Comparison of ENCODE assay signal across 19 mouse cellular contexts in the genomic region with DNA sequence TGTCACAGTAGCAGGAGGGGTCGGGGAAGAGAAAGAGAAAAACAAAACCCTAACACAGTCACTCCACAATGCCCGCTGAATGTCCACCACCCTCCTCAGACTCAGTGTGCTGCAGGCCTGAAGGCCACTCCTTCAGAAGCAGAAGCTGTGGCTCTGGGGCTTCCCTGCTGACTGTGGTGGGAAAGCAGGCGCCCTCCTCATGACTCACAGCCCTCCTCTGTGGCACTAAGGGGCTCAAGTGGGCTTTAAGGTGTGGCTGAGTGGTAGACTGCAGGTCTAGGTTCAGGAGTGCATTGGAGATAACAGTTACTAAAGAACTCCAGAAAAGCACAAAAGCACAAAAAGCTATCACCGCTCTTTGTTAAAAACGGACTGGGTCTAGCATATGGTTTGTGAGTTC. TPM values are rescaled to one million over a fixed set of nuclear protein-coding genes. Genes with fewer than 3 reads are reported as not detected.
DNase-seq lines count a peak whose midpoint lies in the region; ATAC-seq lines count a peak whose summit lies in the region.
"Had no signal": no experiment of that assay in that cellular context is flagged by ENCODE, and none has a peak within 500 bp of the region (broad histone marks: within the 10 kb centered on the region; RNA-seq: fewer than 3 reads in every experiment).

No protein-coding gene starts in this region.

- no peak for DNase-seq in heart, embryonic 10.5 days (ENCODE audit: low spot score)
- DNase-seq in heart, adult 18-20 months: no peak
- DNase-seq in lung, postnatal 10 days: no peak
- no peak for DNase-seq in right cerebral cortex, postnatal 10 days (ENCODE audit: low spot score in 2 of 2)
- no peak for DNase-seq in thymus, postnatal 14 days
- DNase-seq: adrenal gland, postnatal 14 days; cerebellum, adult 8-10 months; cerebellum, postnatal 25 days; gastrocnemius, postnatal 14 days had no signal

- 0 out of 2 replicates have a peak overlapping the region, but pooled peaks have one; percentile 5 for H3K9ac ChIP-seq in lung, embryonic 16.5 days (ENCODE audit: low read length)
- H3K9ac ChIP-seq: embryonic facial prominence, embryonic 12.5 days; forebrain, embryonic 15.5 days had no signal

- peak overlapping the region; percentile 37 for H3K27ac ChIP-seq in heart, embryonic 10.5 days
- peak overlapping the region; percentile 87 for H3K27ac ChIP-seq in lung, embryonic 16.5 days (ENCODE audit: low read length)
- peak overlapping the region; percentile 80 for H3K27ac ChIP-seq in macrophage
- H3K27ac ChIP-seq: embryonic facial prominence, embryonic 12.5 days; forebrain, embryonic 15.5 days had no signal

- H3K4me3 ChIP-seq in heart, embryonic 10.5 days: no peak overlapping the region
- H3K4me3 ChIP-seq in lung, embryonic 16.5 days (ENCODE audit: low read length): no peak overlapping the region
- H3K4me3 ChIP-seq in macrophage (ENCODE audit: inconsistent target): no peak overlapping the region
- H3K4me3 ChIP-seq: embryonic facial prominence, embryonic 12.5 days; forebrain, embryonic 15.5 days had no signal

- peaks cover 9% of the 10 kb centered on the region; the same call in 1 of the 2 replicates for H3K36me3 ChIP-seq in heart, embryonic 10.5 days
- no peaks in the 10 kb centered on the region for H3K36me3 ChIP-seq in lung, embryonic 16.5 days (ENCODE audit: control insufficient read depth, insufficient read depth, low read length)
- H3K36me3 ChIP-seq in macrophage (ENCODE audit: inconsistent target): no peaks in the 10 kb centered on the region
- H3K36me3 ChIP-seq: embryonic facial prominence, embryonic 12.5 days; forebrain, embryonic 15.5 days had no signal

- WGBS in heart, embryonic 10.5 days: 68% methylated on average over 5 of the region's 5 CpGs
- WGBS in lung, embryonic 16.5 days: 66% methylated on average over 5 of the region's 5 CpGs
- 84% methylated on average over 5 of the region's 5 CpGs for WGBS in macrophage (ENCODE audit: missing documents)

- no peaks in the 10 kb centered on the region for H3K27me3 ChIP-seq in heart, embryonic 10.5 days (ENCODE audit: insufficient read depth, poor library complexity, severe bottlenecking)
- no peaks in the 10 kb centered on the region for H3K27me3 ChIP-seq in lung, embryonic 16.5 days (ENCODE audit: control insufficient read depth, insufficient read depth, low read depth, low read length)
- H3K27me3 ChIP-seq: CH12.LX; embryonic facial prominence, embryonic 12.5 days; forebrain, embryonic 15.5 days; Patski had no signal

- H3K79me2 ChIP-seq in macrophage (ENCODE audit: inconsistent target): peaks cover 89% of the 10 kb centered on the region

- no peak overlapping the region for H3K4me2 ChIP-seq in lung, embryonic 16.5 days (ENCODE audit: low read depth, low read length)
- H3K4me2 ChIP-seq: embryonic facial prominence, embryonic 12.5 days; forebrain, embryonic 15.5 days; heart, embryonic 11.5 days had no signal

- peak; percentile 42; the same call in 1 of the 2 replicates for ATAC-seq in lung, embryonic 16.5 days (ENCODE audit: low read depth)
- ATAC-seq: activated CD4-positive, CD25-positive, alpha-beta regulatory T cell, adult 4 months; forebrain, embryonic 15.5 days; hindbrain, embryonic 16.5 days; inflammation-experienced regulatory T-cells, adult 6 months; Patski had no signal

- no peaks in the 10 kb centered on the region for H3K9me3 ChIP-seq in heart, embryonic 10.5 days
- H3K9me3 ChIP-seq in lung, embryonic 16.5 days (ENCODE audit: control insufficient read depth, low read length): no peaks in the 10 kb centered on the region
- H3K9me3 ChIP-seq: embryonic facial prominence, embryonic 12.5 days; forebrain, embryonic 15.5 days had no signal

- peaks cover 70% of the 10 kb centered on the region for H3K4me1 ChIP-seq in heart, embryonic 10.5 days
- peaks cover 17% of the 10 kb centered on the region for H3K4me1 ChIP-seq in lung, embryonic 16.5 days (replicated peaks; ENCODE audit: control insufficient read depth, insufficient read depth, low read length)
- H3K4me1 ChIP-seq: forebrain, embryonic 15.5 days had no signal

RNA-seq across cellular contexts. Expression of a gene that starts 56.9 kb away (rescaled TPM):
- polyA plus RNA-seq in heart, embryonic 10.5 days (2016; fragmentation: Nextera tagmentation; extraction: Ambion mirVana): 81.9 and 82.4 TPM in 2 replicates
- total RNA-seq in heart, adult 18-20 months (2021): 100 to 1,000 TPM; 232 to 280 TPM
- 71.4 and 73.6 TPM in 2 replicates for polyA plus RNA-seq in lung, embryonic 16.5 days (2015; fragmentation: Nextera tagmentation; extraction: Ambion mirVana)
- 100 to 1,000 TPM in 3 of 26 experiments, 10 to 100 TPM in 23; 41.6 to 120 (median 81.4) TPM for total RNA-seq in macrophage (2018; cell fraction: chromatin; rRNA removed)
- total RNA-seq in macrophage (2018; cell fraction: cytosol; rRNA removed): 100 to 1,000 TPM in 1 of 26 experiments, 10 to 100 TPM in 25; 51.3 to 103 (median 81.1) TPM
- total RNA-seq in macrophage (2018; cell fraction: nucleus; rRNA removed): 100 to 1,000 TPM in 2 of 26 experiments, 10 to 100 TPM in 24; 60.5 to 159 (median 76.3) TPM
- polyA plus RNA-seq in macrophage (2018): 58.4 to 158 TPM (median 89.0 TPM) in 3 replicates

RNA-seq across cellular contexts. Expression of a gene that starts 57.5 kb away (rescaled TPM):
- polyA plus RNA-seq in heart, embryonic 10.5 days (2016; fragmentation: Nextera tagmentation; extraction: Ambion mirVana): 25.8 and 27.5 TPM in 2 replicates
- 10 to 100 TPM in 1 of 2 experiments, 1 to 10 TPM in 1; 10.0 to 12.1 TPM for total RNA-seq in heart, adult 18-20 months (2021)
- 43.8 and 45.8 TPM in 2 replicates for polyA plus RNA-seq in lung, embryonic 16.5 days (2015; fragmentation: Nextera tagmentation; extraction: Ambion mirVana)
- total RNA-seq in macrophage (2018; cell fraction: chromatin; rRNA removed): 10 to 100 TPM; 25.6 to 84.2 (median 43.4) TPM
- total RNA-seq in macrophage (2018; cell fraction: cytosol; rRNA removed): 10 to 100 TPM; 18.9 to 33.2 (median 25.8) TPM
- total RNA-seq in macrophage (2018; cell fraction: nucleus; rRNA removed): 10 to 100 TPM; 20.6 to 57.0 (median 28.3) TPM
- polyA plus RNA-seq in macrophage (2018): 19.4 to 26.7 TPM (median 26.3 TPM) in 3 replicates

Comparison
In these comparisons a context has a peak if more than half of its experiments do, and no peak if none do; other contexts are left out.
1. H3K27ac ChIP-seq: peak in every context shown above with its lines; median percentile 87 in lung, embryonic 16.5 days; 80 in macrophage; 37 in heart, embryonic 10.5 days.